In genomic region chr14:17172330-17173110, GRCm38 (mm10) we compare ENCODE assay signal across 9 mouse cellular contexts.
DNase-seq lines count a peak whose midpoint lies in the region; ATAC-seq and TF ChIP-seq lines count a peak whose summit lies in the region.
"Had no signal": no experiment of that assay in that cellular context is flagged by ENCODE, and none has a peak within 500 bp of the region (broad histone marks: within the 10 kb centered on the region; RNA-seq: fewer than 3 reads in every experiment).

No protein-coding gene starts in this region.

- intact Hi-C loops in heart, postnatal 14 days (cut with DNase I), result no loop called here

- ATAC-seq in forebrain, embryonic 16.5 days, result peak; percentile 93
- ATAC-seq: Patski had no signal

- H3K4me3 ChIP-seq in E14TG2a.4 (replicated peaks; ENCODE audit: low read length), result peak overlapping the region; percentile 87
- peak overlapping the region; percentile 50 for H3K4me3 ChIP-seq in forebrain, embryonic 16.5 days (replicated peaks; ENCODE audit: low read length)

- WGBS in forebrain, embryonic 16.5 days, result under 1% methylated on average over 35 of the region's 35 CpGs

- H3K9me3 ChIP-seq in E14TG2a.4 (ENCODE audit: low read length), result no peaks in the 10 kb centered on the region
- no peaks in the 10 kb centered on the region for H3K9me3 ChIP-seq in forebrain, embryonic 16.5 days (ENCODE audit: control insufficient read depth, low read length)

- no peak overlapping the region for H3K27ac ChIP-seq in forebrain, embryonic 16.5 days (ENCODE audit: low read length)

- peak overlapping the region; percentile 60 for H3K9ac ChIP-seq in forebrain, embryonic 16.5 days (replicated peaks; ENCODE audit: low read depth, low read length)

- peak; percentile 84 for DNase-seq in brain, embryonic 14.5 days (ENCODE audit: low read depth)
- DNase-seq in heart, postnatal 14 days, result peak; percentile 37 to 53
- peak; percentile 11 for DNase-seq in layer of hippocampus, postnatal 25 days (ENCODE audit: extremely low spot score in 1 of 2, low spot score in 1 of 2)
- DNase-seq in lung, postnatal 10 days, result peak; percentile 84
- peak; percentile 15 for DNase-seq in retina, adult 2 months (ENCODE audit: low read depth, low spot score)
- no peak for DNase-seq in B cell, adult 2 months

- H3K36me3 ChIP-seq in E14TG2a.4 (ENCODE audit: insufficient read depth, low read length), result no peaks in the 10 kb centered on the region
- H3K36me3 ChIP-seq in forebrain, embryonic 16.5 days (ENCODE audit: control insufficient read depth, insufficient read depth), result no peaks in the 10 kb centered on the region

- peaks cover 22% of the 10 kb centered on the region for H3K27me3 ChIP-seq in E14TG2a.4 (ENCODE audit: insufficient read depth, low read length)
- peaks cover 5% of the 10 kb centered on the region; the same call in 1 of the 2 replicates for H3K27me3 ChIP-seq in forebrain, embryonic 16.5 days (replicated peaks; ENCODE audit: control insufficient read depth, insufficient read depth, low read length)

- no peak for TF ChIP-seq POLR2A in brain, embryonic 14.5 days (IDR thresholded peaks at IDR 0.05; ENCODE audit: borderline replicate concordance, extremely low read depth, insufficient read depth, insufficient read length, poor library complexity, severe bottlenecking)

- peak overlapping the region; percentile 73 for H3K4me2 ChIP-seq in forebrain, embryonic 16.5 days (ENCODE audit: low read length)

- H3K4me1 ChIP-seq in E14TG2a.4 (replicated peaks; ENCODE audit: low read depth, low read length), result peaks cover 11% of the 10 kb centered on the region
- H3K4me1 ChIP-seq in forebrain, embryonic 16.5 days (replicated peaks; ENCODE audit: control insufficient read depth, insufficient read depth, low read length), result peaks cover 8% of the 10 kb centered on the region

- TF ChIP-seq CTCF in E14TG2a.4 (conservative IDR thresholded peaks at IDR 0.05; ENCODE audit: low read length), result no peak
- TF ChIP-seq CTCF in brain, embryonic 14.5 days (IDR thresholded peaks at IDR 0.05; ENCODE audit: borderline replicate concordance, extremely low read depth, insufficient read depth, insufficient read length), result no peak

Comparison
In these comparisons a context has a peak if more than half of its experiments do, and no peak if none do; other contexts are left out.
1. DNase-seq: peak in brain, embryonic 14.5 days (single experiment), heart, postnatal 14 days (2 of 2), layer of hippocampus, postnatal 25 days (2 of 2), lung, postnatal 10 days (single experiment) and retina, adult 2 months (single experiment); none in B cell, adult 2 months (0 of 2).